Mouse (Mus musculus): ENCODE data around the gene Pou2f3. TPM values are rescaled to one million over a fixed set of nuclear protein-coding genes. Genes with fewer than 3 reads are reported as not detected.

Pou2f3 gene
- total RNA-seq, 2 experiments from 2014 or later = not detected

DNA sequence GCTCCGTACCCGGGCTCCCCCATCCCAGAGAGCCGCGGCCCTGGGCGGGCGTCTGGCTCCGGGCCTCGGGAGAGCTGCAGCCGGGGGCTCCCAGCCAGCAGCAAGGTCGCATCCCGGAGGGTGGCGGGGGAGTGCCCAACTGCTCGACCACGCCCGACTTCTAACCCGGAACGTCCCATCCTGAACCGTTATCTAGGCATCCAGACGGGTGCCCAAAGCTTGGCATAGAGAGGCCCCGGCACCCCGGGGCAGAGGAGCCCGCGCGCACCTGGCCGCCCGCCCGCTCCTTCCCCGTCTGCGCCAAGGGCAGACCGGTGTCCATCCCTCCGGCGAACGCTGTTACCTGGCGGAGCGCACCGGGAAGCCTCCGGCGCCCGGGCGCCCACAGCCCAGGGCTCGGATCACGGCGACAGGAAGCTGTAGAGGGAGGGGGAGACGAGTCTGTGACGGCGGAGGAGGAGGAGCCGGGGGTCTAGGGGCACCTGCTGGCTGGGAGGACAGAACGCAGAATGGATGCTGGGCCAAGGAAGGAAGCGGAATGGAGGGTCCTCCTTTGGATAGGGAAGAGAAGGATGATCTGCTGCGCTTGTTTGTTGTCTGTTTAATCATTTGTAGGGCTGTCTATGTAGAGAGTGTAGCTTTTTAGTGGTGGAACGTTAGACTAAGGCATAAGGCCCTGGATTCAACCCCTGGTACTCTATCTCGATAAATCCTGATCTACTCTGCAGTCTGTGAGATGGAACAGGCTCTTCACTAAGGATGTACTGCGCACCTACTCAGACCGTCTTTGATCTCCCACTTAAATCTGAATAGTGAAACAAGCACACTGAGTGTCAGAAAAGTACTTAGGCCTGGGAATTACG is 93.8 kb downstream of the Pou2f3 start, which contains the start of gene Tmem136:
Gene Tmem136 (minus strand): TSS at position 437 of the 863 bp plus-strand sequence.
- peak; percentile 98 for ATAC-seq (replicated peaks; ENCODE audit: low FRiP score, low TSS enrichment, poor library complexity, severe bottlenecking)

DNA sequence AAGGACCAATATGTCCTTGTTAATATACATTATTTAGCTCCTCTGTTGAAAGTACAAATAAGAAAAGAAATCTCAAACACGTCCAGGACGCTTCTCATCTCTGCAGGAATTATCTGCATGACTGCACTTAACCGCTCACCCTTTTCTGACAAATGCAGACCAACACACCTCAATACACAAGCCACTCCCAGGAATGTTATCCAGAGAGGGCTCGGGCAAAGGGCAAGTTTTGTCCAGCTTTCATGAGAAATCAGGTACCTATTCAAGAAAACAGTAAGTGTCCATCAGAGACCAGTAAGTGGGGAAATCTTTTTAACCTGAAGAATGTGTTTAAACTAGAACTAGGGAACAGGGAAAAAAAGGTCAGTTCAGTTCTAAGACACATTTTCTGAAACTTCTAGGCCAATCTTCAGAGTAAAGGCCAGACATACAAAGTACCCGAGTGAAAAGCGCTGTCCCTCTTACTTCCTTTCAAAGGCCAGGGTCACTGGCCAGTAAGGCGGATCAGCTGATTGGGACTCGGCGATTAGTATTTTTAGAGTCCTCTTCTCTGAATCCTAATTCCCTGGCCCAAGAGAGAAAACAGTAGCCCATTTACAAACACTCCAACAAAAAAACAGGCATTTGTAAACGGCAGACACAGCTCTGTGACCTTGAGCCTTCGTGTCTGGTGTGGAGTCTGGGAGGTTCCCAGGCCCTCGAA is 94.6 kb downstream of the Pou2f3 start:
- ATAC-seq (replicated peaks; ENCODE audit: low FRiP score, low TSS enrichment, poor library complexity, severe bottlenecking) = no peak

DNA sequence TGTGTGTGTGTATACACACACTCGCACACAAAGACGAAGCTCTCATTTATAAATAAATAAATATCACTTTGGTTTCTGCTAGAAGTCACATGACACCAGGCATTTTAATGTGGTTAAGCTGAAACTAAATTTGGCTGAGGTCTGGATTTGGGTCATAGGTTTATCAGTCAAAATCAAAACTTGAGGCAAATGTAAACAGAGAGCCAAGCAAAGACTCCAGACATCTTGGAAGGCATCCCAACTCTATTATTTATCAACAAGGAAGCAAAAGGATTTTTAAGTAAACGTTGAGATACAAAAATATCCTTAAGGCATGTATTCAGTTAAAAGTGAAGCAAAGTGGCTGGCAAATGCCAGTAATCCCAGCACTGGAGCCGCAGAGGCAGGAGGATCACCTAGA is 95.3 kb downstream of the Pou2f3 start:
- ATAC-seq (replicated peaks; ENCODE audit: low FRiP score, low TSS enrichment, poor library complexity, severe bottlenecking) = no peak

DNA sequence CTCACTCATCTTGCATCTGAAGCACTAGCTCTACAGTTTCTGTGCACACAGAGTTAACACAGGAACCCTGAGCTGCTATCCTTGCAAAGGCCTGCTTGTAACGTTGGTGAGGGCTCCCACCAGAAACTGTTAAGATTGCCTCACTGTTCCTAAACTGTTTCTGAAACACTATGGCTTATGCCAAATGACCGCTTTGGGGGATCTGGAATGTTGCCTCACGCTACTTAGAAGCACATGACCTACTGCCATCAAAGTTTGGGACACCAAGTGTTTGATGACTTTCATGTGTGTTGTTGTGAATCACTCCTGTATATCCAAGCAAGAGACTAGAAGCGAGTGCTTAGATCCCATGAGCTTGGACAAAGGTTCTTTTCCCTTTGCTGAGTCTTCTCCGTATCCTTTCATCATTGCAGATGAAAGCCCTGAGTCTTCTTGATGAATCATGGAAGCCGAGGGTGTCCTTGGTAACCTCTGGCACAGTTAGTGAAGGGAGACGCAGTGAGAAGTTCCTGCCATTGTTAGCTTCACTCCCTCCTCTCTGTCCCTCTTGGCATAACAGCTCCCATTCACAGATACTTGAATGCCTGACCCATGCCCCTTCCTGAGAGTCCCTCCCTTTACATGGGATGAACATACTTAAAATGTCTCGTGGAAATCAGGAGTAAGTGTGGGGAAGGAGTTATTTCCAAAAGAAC is 99.7 kb downstream of the Pou2f3 start:
- ATAC-seq (replicated peaks; ENCODE audit: low FRiP score, low TSS enrichment, poor library complexity, severe bottlenecking) = no peak

DNA sequence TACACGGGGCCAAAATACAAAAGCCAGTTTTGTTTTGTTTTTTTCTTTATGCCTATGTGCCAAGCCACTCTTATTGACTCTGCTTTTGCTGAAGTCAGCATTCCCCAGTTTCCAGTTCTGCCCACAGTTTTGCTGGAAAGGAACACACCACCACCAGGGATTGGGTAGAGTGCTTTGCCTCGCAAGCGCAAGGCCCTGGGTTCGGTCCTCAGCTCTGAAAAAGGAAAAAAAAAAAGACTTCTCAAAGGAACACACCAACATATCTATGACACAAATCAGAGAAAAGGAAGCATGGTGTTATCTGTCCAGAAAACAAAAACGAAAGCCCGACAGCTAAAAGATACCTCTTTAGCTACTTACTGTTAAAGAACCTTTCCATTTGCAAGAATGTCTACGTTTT is 101.0 kb downstream of the Pou2f3 start:
- ATAC-seq (replicated peaks; ENCODE audit: low FRiP score, low TSS enrichment, poor library complexity, severe bottlenecking) = no peak

DNA sequence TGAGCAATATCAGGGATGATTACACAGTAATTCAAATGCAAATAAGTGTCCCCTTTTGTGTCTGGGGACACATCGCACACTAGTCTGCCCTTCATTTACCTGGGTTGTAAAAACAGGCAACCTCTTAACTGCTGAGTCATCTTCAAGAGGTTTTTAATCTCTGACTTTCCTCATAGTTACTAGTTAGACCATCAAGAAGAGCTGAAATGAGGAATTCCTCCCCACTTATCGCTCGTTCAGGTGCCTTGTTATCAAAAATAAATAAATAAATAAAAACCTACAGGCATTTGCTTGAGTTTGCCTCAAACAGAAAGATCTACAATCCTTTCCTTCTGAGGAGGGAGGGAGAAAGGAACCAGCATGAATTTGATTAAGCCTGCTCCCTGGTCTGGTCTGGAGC is 101.4 kb downstream of the Pou2f3 start:
- ATAC-seq (replicated peaks; ENCODE audit: low FRiP score, low TSS enrichment, poor library complexity, severe bottlenecking) = no peak

DNA sequence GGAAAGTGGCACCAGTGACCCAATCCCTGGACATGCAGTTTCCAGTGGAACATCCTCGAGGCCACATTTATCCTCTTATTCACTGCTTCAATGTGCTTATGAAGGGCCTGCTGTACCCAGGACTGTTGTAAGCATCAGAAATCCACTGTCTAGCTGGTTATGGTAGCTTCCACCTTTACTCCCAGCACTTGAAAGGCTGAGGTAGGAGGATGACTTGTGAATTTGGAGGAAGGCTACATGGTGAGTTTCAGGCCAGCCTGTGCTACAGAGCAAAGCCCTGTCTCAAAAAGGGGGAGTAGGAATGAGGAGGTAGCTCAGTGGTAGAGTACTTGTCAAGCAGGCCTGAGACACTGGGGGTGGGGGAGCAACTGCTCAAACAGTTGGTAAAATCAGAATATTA is 102.1 kb downstream of the Pou2f3 start:
- no peak for ATAC-seq (replicated peaks; ENCODE audit: low FRiP score, low TSS enrichment, poor library complexity, severe bottlenecking)

DNA sequence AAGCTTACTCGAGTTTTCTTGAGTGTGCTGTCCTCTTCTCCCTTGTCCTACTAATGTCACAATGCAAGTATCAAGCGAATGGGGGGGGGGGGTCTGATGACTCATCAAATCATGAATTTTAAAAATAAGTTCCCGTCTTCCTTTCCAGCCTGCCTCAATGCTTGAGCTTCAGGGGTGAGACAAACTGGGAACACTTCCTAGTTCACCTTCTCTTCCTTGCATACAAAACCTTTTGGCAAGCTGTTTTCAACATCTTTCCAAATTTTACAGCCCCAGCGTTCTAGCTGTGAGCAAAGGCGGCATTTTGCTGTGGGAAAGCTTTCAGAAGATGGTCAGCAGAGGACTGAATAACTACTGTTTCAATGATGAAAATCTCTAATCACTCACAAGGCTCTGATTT is 102.6 kb downstream of the Pou2f3 start:
- ATAC-seq (replicated peaks; ENCODE audit: low FRiP score, low TSS enrichment, poor library complexity, severe bottlenecking) = no peak

DNA sequence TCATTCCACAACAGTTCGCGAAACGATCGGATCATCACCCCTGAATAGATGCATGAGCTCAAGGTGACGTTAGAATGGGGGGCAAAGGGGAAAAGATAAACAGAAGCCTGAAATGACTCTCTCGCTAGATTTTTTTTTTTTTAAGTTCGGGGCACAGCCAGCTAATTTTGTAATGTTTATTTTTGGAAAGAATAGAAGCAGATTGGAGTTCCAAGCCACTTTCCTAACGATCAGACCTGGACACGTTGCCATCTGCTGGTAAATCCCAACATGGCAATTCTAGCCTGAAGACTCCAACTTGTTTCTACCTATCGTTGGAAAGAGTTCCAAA is 103.0 kb downstream of the Pou2f3 start, which contains the start of gene Arhgef12:
Gene Arhgef12 (minus strand): TSS at position 53 of the 331 bp plus-strand sequence.
- ATAC-seq (replicated peaks; ENCODE audit: low FRiP score, low TSS enrichment, poor library complexity, severe bottlenecking) = no peak

DNA sequence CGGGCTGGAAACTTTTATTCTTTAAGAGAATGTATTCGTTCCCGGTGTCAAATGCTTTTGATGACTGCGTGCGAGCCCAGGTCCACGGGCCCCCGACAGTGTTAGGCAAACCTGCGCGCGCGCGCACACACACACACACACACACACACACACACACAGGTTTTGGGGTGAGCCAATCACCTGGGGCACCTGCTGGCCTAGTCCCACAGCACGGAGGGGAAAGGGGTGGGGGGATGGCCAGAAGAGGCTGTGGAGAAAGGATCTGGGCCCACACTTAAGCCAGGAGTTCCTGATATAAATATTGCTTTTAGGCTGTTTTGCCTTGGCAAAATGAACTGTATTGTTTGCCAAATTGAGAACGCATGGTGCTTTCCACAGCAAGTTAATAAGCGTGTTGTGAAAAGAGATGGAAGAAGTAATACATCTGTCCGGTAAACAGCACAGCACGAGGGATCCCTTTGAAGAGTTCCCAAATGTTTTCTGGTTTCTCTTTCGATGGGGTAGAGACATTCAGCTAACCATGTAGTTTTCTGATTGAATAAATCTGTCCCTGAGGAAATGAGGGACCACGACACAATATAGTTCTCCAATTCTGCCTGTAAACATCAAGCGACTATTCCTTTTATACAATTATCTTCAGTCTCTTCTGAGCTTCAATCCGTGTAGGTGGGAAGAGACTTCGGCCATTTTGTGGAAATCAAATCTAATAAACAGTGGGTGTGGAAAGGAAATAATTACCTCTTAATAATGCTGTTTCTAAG is 103.6 kb downstream of the Pou2f3 start:
- no peak for ATAC-seq (replicated peaks; ENCODE audit: low FRiP score, low TSS enrichment, poor library complexity, severe bottlenecking)

DNA sequence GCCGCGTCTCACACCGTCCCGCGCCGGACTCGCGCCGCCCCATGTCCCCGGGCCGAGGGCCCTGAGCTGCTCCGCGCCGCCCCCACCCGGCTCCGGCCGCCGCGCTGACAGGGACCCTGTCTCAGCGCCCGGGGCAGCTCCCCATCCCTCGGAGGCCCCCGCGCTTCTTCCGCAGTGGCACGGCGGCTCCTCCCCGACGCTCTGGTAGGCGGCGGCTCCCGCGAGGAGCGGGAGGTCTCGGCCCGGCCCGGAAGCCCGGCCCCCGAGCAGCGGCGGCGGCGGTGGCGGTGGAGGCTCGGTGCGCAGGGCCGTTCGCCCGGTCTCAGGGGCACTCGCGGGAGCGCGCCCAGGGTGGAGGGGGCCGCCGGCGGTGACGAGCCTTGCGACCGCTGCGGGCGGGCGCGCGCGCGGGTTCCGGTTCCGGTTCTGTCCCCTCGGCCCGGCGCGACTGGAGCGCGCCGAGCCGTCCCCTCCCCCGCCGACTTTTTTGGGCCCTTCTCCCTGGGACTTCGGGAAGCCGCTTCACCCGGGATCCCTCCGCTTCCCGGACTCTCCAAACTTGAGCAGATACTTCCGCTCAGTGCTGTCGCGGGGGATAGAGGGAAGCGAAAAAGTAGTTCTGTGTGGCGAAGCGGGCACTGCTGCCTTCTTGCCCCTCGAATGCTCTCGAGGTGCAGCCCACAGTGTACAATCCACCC is 104.4 kb downstream of the Pou2f3 start:
- ATAC-seq (replicated peaks; ENCODE audit: low FRiP score, low TSS enrichment, poor library complexity, severe bottlenecking) = peak; percentile 43

DNA sequence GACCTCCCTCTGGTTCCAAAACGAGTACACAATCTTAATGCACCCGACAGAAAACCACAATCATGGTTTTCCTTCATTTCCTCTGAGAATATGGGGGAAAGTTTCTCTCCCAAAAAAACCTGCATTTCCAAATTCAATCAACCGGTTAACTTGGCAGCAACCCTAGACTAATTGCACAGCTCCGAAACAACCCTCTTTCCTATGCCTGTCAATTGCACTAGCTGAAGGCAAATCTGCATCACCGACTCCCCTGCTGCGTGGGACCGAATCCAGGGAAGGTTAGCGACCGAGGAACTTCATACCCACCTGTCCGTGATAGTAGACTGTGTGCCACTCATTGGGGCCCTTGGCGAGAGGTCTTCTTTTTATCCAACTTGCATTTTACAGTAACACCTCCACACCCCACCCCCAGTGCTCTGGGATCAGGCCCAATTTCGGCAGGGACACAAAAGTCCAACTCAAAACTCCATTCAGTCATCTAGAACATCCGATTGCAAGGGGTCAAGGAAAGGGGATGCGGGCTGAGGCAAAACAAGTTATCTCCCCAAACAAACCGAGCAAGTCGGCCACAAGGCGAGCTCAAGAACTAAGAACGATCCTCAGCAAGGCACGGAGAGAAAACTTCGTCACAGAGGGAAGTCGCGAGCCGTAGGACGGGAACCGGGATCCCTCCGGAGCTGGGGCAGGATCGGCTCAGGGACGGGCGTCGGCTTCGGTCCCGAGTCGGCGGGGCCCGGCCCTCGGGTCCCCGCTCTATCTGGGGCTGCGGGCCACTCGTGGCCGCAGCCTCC is 105.1 kb downstream of the Pou2f3 start:
- ATAC-seq (replicated peaks; ENCODE audit: low FRiP score, low TSS enrichment, poor library complexity, severe bottlenecking) = no peak

DNA sequence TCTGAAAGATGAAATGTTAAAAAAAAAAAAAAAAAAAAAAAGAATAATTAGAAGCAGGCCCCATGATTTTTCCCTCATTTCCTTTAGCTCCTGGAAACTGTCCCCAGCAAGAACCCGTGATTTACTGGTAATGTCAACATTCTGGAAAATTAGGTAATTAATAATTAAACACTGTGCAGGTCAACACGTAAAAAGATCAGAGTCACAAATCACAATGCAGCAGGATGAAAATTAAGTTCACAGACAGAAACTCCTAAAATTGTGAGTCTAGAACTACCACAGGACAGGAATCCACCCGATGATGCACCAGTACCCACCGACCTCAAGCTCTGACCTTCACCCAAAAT is 105.7 kb downstream of the Pou2f3 start:
- ATAC-seq (replicated peaks; ENCODE audit: low FRiP score, low TSS enrichment, poor library complexity, severe bottlenecking) = no peak

DNA sequence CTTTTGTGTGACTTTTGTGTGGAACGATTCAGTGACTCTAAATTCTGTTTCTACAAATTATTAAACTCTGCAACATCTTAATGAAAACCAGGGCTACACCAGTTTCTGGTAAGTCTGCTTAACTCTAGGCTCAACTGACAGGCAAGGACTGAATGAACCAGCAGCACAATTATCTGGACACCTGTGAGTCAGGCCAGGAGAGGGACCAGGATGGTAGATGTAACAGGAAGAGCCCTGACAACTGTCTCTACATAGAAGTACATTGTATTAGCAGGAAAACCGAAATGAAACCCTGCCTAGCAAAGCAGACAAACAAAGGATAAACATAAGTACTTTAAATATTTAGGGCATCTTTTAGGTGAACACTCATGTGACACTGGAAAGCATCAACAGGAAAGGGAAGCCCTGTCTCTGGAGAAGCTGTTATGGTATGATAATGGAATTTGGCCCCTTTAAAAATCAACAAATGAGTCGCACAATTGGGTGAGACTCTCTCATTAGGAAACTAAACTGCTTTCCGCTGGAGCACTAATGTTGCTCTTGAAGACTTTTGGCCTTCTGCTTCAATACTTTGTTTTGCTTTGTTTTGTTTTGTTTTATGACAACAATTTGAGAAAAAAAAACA is 106.4 kb downstream of the Pou2f3 start:
- ATAC-seq (replicated peaks; ENCODE audit: low FRiP score, low TSS enrichment, poor library complexity, severe bottlenecking) = no peak

DNA sequence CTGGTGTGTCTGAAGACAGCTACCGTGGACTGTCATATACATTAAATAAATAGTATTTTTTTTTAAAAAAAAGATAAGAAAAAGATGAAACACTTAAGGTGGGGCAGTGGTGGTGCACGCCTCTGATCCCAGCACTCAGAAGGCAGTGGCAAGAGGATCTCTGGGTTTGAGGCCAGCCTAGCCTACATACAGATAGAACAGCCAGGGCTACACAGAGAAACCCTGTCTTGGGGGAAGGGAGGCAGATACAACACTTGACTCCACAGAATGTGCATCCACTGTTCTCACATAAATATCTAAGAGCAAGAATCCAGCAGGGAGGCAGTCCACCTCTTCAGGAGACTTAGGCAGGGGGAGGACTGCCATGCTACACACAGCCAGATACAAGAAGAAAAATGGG is 107.2 kb downstream of the Pou2f3 start:
- ATAC-seq (replicated peaks; ENCODE audit: low FRiP score, low TSS enrichment, poor library complexity, severe bottlenecking) = no peak

DNA sequence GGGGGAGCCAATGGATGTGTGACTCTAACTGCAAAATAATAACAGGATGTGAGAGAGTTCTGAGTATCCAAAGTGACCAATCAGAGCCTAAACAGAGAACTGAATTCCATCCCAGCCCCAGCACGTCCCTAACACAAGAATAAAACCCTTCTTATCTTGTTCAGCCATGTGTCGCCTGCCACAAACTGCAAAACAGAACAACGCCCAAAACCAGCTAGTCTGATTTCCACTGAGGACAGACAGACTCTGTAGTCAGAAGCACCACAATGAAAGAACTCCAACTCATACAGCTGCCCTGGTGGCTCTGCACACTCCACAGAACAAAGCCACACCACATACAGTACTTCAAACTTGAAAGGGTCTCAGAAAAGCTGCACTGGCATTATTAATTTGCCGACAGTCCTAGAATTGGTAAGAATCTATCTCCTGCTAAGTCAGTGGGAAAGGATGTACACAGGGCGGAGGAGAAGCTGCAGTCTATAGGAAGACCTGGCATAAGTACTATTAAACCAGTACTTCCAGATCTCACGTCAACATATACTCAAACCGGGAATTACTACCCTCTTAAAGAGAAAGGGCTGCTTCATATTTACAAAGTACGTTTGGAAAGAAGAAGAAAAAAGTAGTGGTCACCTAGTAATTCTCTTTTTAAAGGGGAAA is 108.1 kb downstream of the Pou2f3 start:
- peak; percentile 90 for ATAC-seq (replicated peaks; ENCODE audit: low FRiP score, low TSS enrichment, poor library complexity, severe bottlenecking)

DNA sequence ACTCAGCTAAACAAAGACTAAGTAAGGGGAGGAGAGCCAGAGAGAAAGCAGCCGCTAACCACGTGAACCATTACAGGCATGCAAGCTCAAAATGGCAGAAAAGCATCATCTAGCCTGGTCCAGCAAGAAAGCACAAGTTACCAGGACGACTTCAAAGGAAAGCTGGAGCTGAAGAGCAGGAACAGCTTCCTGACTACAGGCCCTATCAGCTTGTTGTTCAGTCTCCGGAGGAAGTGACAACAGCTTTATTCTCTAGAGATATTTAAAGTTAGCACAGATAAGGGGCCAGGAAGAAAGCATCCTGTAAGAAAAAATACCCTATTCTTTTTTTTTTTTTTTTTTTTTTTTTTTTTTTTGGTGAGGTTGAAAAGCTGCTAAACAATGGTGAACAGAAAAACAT is 111.2 kb downstream of the Pou2f3 start:
- no peak for ATAC-seq (replicated peaks; ENCODE audit: low FRiP score, low TSS enrichment, poor library complexity, severe bottlenecking)

All from megakaryocyte-erythroid progenitor cell, adult 5-6 weeks (primary cell).